Mouse (Mus musculus) adrenal gland, adult 8-10 months (tissue): ENCODE measurements at regions not wholly inside any gene's neighbourhood (a gene's known extent, or its start where the extent isn't known, plus 50 kb on each side); places are given as distances from the start of the nearest gene placed in this dataset.
A peak's percentile ranks its signal among the peaks of the same experiment; 100 is the strongest.

ENCODE experiments used
- DNase-seq: peaks from one replicate; pipeline ENCODE4 v3.0.0; 2022

DNA sequence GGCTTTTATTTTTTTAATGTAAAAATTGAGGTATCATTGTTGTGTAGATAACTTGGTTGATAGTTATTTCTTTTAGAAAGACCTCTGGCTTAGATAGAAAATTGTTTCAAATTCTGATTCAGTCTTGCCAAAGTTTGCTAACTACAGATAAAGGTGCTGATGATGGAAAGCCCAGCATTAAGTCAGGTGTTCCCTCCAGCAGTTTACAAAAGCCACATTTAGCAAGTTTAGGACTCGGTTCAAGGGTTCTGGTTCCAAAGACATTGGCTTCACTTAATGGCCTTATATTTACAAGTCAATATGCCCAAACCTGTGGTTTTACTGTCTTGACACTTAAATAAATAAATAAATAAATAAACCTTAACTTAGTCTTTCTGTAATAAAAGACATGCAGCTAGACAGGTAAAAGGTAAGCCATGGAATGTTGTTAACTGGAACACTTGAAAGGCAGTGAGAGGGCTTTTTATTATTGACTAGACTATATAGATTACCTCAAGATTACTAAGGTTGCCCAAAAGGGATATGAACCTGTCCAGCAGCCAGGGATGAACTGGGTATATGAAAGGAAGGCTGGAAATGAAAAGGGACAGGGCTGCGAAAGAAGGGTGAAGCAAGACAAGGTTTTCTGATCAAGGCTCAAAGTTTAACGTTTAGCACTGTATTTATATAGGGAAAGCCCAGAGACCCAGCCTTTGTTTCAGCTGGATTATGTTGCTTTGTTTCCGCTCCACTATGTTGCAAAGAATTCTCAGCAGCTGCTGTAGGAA is 1472.9 kb upstream of the Slc10a2 start:
- no peak for DNase-seq

DNA sequence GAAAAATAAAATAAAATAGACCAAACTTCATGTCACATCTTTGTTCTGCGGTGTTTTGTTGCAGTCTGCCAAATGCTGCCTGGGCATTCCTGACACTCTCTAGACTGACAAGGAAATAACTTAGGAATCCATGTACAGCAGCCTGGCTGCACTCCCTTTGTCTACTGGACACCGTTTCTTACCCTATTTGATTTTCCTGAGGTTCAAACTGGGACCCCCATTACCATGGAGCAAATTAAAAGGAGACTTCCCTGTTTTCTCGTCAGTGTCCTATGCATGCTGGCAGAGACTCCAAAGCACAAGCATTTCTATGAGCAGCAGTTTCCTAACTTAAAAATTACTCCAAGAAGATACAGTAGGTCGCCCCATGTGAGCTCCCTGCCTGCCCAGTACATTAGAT is 1470.1 kb upstream of the Slc10a2 start:
- no peak for DNase-seq

DNA sequence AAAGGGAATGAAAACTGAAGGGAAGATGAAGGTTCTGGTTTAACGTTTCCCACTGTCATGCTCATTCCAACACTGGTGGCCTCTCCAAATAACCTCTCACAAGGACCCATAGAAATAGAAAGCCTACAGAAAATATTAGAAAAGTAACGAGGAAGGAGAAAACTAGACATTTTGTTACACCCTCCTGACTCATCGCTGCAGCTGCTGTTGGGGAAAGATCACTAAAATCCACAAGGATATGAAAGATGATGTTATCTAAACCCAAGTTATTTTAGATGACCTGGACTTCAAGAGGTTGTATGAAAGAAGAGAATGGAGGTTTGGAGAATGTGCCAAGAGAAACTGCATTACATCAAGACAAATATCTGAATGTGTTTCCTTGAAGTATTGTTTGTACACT is 1468.3 kb upstream of the Slc10a2 start:
- DNase-seq = no peak

DNA sequence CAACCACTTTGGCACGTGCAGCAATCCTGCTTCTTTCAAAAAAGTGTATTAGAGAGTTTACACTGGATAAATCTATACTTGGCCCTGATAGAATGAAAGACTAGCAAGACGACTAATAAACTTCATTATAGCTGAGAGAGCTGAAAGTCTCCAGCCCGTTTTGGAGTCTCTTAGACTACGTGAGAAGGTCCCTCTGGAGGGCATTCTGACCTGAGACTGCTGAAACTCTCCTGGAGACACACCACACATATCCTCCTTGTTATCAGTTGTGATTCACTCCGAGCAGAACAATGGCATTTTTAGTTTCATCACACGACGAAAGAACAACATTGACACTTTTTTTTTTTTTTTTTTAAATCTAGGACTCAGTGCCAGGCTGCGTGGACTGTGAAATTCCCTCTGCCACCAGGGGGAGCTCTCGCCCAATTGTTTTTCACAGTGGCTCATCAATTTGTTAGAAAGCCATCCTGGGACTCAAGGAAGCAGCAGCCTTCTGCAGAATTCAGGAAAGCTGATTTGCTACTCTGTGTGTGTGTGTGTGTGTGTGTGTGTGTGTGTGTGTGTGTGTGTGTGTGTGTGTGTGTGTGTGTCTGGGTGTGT is 1467.0 kb upstream of the Slc10a2 start:
- DNase-seq = peak; percentile 38

DNA sequence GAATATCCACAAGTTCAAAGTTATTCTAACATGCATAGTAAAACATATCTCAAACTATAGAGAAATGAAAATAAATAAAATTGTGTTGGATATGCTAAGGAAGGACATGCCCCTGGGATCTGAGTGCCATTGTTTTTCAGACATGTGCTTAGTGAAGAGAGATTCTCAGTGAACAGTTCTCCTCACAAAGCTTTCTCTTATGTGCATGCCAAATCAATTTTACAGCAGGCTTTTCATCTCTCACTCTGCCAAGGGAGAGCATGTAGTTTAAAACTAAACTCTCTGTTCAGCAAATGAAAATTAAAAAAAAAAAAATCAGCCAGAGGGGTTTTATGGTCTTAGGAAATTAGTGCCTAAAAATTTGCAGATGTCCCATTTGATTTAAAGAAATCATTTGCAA is 1445.8 kb upstream of the Slc10a2 start:
- DNase-seq = no peak

DNA sequence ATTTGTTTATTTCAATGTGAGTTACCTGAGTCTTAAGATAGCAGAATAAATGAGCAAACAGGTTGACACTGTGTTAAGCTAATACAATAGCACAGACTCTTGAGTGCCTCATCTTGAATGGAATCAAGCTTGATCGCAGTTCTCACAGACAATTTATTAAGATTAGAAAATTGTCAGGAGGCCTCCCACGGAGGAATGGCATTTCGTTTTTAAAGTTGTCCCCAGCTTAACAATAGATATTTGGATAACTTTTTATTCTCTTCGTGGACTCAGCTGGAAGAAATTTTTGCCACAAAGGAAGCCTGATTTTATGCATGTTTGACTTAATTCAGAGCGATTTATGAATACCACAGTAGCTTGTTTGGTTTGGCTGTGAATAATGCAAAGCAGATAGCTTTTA is 1422.0 kb upstream of the Slc10a2 start:
- DNase-seq = no peak

DNA sequence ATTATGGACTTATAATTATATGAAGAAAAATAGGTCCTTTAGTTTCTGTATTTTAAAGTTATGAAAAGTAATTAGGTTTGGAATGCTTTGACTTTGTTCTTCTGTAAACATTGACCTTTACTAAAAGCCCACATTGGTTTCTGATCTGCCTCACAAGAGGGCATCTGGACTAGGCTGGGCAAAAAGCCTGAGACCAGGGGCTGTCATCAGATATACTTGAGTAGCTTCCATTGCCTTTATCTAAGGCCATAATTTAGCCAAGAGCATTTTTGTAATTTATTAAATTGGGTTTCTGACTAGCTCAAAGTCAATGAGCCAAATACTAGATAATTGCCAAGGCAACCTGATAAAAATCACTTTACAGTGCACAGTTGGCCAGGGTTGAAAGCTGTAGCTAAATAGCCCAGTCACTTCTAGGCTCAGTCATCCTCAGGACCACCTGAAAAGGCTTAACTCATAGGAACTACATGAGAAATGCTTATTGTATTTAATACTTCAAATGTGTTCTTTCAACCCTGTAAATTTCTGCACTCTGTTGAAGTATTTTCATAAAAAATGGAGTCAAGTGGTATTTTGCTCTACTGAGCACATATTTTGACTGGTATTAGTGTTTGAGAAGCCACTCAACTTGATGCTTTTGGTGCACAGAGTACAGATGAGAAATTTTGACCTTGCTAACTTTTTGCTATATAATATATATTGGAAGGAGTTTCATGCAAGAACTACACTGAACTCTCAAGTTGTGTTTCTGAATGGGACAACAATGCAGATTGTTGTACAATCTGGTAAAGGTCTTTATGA is 1410.9 kb upstream of the Slc10a2 start:
- DNase-seq = no peak

DNA sequence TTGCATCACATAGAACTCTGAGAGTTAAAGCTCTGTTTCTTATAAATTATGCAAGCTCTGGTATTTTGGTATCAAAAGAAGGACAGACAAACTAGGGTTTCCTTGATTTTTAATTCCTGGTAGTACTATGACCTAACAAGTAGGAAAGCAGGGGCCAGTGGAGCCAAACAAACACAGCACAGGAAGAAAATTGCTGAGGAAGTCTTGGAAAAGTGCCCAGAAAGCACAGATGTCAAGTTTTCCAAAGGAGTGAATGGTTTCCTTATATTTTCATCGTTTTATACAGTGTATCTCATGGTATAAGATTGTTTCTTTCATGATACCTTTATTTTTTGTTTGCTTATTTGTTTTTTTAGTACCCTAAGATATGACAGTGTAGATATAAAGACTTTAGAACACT is 1387.3 kb upstream of the Slc10a2 start:
- no peak for DNase-seq

DNA sequence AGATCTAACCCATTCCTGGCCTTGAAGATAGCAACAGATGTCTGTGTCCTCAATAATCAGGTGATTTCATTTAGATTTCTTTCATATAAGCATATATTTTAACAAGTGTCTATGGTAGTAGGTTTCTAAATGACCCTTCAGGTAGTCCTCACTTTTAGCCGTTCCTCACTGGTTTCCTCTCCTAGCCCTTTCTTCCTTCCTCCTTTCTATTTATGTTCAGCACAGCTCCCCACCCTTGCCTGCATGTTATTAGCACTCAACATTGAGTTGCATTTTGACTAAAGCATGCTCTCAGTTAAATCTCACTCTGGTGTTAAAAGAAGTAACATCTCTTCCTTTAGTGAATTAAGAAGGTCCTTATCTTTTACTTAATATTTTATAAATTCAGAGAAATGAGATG is 1376.8 kb upstream of the Slc10a2 start:
- no peak for DNase-seq

DNA sequence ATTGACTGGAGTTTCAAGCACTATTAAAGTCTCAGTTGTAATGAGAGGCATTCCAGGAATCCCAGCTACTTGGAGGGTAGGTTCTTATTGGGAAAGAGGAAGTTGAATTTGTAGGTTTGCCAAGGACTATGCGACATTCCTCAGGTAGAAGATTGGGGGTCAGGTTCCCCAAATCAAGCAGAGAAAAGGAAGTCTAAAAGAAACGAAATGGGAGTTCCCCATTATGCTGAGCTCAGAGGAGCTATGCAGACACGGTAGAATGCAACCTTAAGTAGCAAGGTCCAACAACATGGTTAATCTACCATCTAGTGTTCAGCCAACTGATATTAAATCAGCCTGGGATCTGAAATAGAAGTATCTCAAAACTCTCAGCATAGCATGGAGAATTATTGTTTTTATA is 1365.9 kb upstream of the Slc10a2 start:
- no peak for DNase-seq

DNA sequence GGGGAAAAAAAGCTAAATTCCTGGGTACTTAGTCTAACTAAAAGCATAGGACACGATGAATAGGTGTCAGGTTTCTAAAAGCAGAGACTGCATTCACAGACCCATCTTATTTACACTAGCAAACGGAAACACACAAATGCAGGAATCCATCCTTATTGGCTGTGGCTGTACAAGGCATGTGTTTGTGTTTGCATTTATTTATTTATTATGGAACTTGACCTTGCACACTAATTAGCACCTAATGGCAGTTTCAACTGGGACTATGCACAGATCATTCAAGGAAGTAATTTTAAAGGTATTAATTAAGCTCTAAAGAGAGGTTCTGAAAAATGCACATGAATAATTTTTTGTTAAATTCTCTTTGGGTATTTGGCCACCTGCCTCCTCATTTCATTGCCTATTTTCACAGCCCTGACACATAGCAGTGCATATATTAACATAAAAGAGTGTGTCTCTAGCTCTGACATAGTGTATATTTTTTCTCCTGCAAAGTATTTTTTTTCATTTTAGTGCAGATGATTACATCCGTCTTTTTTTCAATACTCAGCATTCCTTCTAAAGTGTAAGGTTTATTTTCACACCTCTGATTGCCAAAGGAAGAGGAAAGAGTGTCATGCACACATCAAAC is 1351.5 kb upstream of the Slc10a2 start:
- DNase-seq = no peak

DNA sequence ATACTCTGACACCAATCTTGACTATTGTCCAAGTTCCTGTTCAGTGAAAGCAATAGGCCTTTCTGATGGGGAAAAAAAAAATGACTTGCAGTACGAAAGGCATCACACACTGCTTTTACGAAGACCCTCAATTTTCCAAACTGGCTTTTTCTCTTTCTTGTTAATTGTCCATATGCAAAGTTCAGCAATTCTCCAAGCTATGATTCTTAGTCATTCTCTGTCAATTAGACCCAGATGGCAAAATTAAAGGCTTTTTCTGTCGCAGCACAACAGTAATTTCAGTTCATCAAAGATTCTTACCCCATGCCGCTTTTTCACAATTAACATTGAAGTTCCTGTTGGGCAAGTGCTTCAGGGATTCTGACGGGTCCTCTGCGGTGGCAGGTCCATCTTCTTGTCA is 1343.2 kb upstream of the Slc10a2 start:
- no peak for DNase-seq

DNA sequence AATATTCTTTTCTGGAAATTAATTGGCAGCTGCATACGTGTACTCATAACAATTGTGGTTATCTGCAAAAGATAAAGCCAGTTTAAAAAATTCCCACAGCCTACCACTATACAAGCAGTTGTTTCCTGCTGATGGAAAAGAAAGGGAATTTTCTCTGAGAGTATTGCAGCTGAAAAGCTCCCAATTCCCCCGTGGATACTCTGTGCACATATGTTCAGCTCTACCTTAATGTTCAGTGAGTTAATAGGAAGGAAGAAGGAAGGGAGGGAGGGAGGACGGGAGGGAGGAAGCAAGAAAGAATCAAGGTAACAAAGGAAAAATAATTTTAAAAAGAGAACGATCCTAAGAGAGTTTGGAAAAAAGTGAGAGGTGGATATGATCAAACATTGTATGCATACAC is 1333.9 kb upstream of the Slc10a2 start:
- DNase-seq = no peak
